Mouse (Mus musculus): ENCODE data around the gene Twist1. TPM values are rescaled to one million over a fixed set of nuclear protein-coding genes. Genes with fewer than 3 reads are reported as not detected.
A peak's percentile ranks its signal among the peaks of the same experiment; 100 is the strongest.

Twist1 gene
- polyA plus RNA-seq, 1 experiment from 2014 or later, result 4.7 TPM

- Histone ChIP-seq H3K9ac (peak overlapping the region; percentile 59; the same call in 1 of the 2 replicates), H3K4me3 (peak overlapping the region; percentile 46), H3K27ac (replicated peaks) (no peak overlapping the region), H3K4me1 (peaks cover 24% of the 10 kb centered on the region), H3K9me3 (no peaks in the 10 kb centered on the region), H3K27me3 (replicated peaks) (peaks cover 90% of the 10 kb centered on the region), H3K36me3 (no peaks in the 10 kb centered on the region), H3K4me2 (peak overlapping the region; percentile 72)
- 2% methylated on average over 37 of the region's 37 CpGs for WGBS
- no peak for ATAC-seq (ENCODE audit: extremely low read depth, insufficient number of reproducible peaks, low FRiP score, low TSS enrichment)
Observed at GRCm38 (mm10) chr12:33968041-33968897, 10.8 kb downstream of the Twist1 start.

DNA sequence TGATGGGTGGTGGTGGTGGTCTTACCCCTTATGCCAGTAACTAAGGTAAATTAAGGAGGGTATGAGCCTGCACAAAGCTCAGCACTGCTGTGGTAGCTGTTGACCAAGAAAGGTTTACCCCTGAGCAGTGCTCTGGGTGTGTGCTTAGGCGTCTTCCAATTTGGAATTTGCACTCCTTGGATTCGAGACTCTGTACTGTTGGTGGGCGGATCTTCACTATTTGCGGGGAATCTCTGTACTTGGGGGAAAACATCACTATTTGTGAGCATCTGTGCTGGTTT lies 11.4 kb downstream of the Twist1 start:
- 31% methylated on average over 4 of the region's 4 CpGs for WGBS

GRCm38 (mm10) chr12:33980159-33980558 lies 22.7 kb downstream of the Twist1 start:
- no peaks in the 10 kb centered on the region for H3K4me1 ChIP-seq
- no peak overlapping the region for H3K27ac ChIP-seq (replicated peaks)
- no peaks in the 10 kb centered on the region for H3K9me3 ChIP-seq
- no peak overlapping the region for H3K9ac ChIP-seq
- ATAC-seq (ENCODE audit: extremely low read depth, insufficient number of reproducible peaks, low FRiP score, low TSS enrichment), result no peak
- H3K36me3 ChIP-seq, result no peaks in the 10 kb centered on the region
- no peak overlapping the region for H3K4me3 ChIP-seq
- 0 out of 2 replicates have a peak, but pooled peaks cover 3% of the 10 kb centered on the region for H3K27me3 ChIP-seq (replicated peaks)
- WGBS, result 69% methylated on average over 4 of the region's 4 CpGs
- H3K4me2 ChIP-seq, result no peak overlapping the region

More for the DNA sequence above, 11.4 kb downstream of the Twist1 start:
- Histone ChIP-seq H3K4me1 (peaks cover 24% of the 10 kb centered on the region), H3K9me3 (no peaks in the 10 kb centered on the region), H3K4me3 (0 out of 2 replicates have a peak overlapping the region, but pooled peaks have one; percentile 46), H3K36me3 (no peaks in the 10 kb centered on the region), H3K27ac (replicated peaks) (no peak overlapping the region), H3K4me2 (peak overlapping the region; percentile 72), H3K27me3 (replicated peaks) (peaks cover 88% of the 10 kb centered on the region), H3K9ac (no peak overlapping the region)
- ATAC-seq (ENCODE audit: extremely low read depth, insufficient number of reproducible peaks, low FRiP score, low TSS enrichment), result no peak

- H3K9ac ChIP-seq, result no peak overlapping the region
- H3K4me3 ChIP-seq, result no peak overlapping the region
- ATAC-seq (ENCODE audit: extremely low read depth, insufficient number of reproducible peaks, low FRiP score, low TSS enrichment), result no peak
- WGBS, result 51% methylated on average over 7 of the region's 7 CpGs
- H3K36me3 ChIP-seq, result no peaks in the 10 kb centered on the region
- H3K27ac ChIP-seq (replicated peaks), result no peak overlapping the region
- no peak overlapping the region for H3K4me2 ChIP-seq
- no peaks in the 10 kb centered on the region for H3K27me3 ChIP-seq (replicated peaks)
- no peaks in the 10 kb centered on the region for H3K9me3 ChIP-seq
- H3K4me1 ChIP-seq, result no peaks in the 10 kb centered on the region
Observed at GRCm38 (mm10) chr12:33981433-33981832, 24.0 kb downstream of the Twist1 start.

GRCm38 (mm10) chr12:33993127-33993526 lies 35.7 kb downstream of the Twist1 start:
- Histone ChIP-seq H3K36me3 (no peaks in the 10 kb centered on the region), H3K4me2 (no peak overlapping the region), H3K4me1 (no peaks in the 10 kb centered on the region), H3K9me3 (no peaks in the 10 kb centered on the region), H3K27me3 (replicated peaks) (no peaks in the 10 kb centered on the region), H3K27ac (replicated peaks) (no peak overlapping the region), H3K9ac (no peak overlapping the region), H3K4me3 (no peak overlapping the region)
- no peak for ATAC-seq (ENCODE audit: extremely low read depth, insufficient number of reproducible peaks, low FRiP score, low TSS enrichment)
- WGBS, result 31% methylated on average over 3 of the region's 3 CpGs

Other genes starting within 250 kb of the Twist1 start
- not detected in 2 replicates for gene Ferd3l, start 29.2 kb upstream of the Twist1 start, polyA plus RNA-seq (2015; fragmentation: Nextera tagmentation; extraction: Ambion mirVana)